Mouse (Mus musculus) common myeloid progenitor, adult 5-6 weeks (primary cell): Measurements from ENCODE around the gene Cacnb2. TPM values are rescaled to one million over a fixed set of nuclear protein-coding genes. Genes with fewer than 3 reads are reported as not detected.

Experiments used
- ATAC-seq: replicated peaks from 2 replicates; pipeline ENCODE4 v1.8.0; 2016; ENCODE audit warnings: low read depth, mild to moderate bottlenecking, moderate TSS enrichment, inconsistent platforms; ENCODE audit not compliant: poor library complexity, severe bottlenecking
- total RNA-seq: library from RNA; stranded (forward); fragments of 200-1000, 187-1606 nt; gene quantifications from 2 replicates; pipeline ENCODE4 v1.2.3, GENCODE M21; 2017

Gene Cacnb2
- total RNA-seq, 1 experiment from 2014 or later: 8.5 TPM

GRCm38 (mm10) chr2:14763931-14764330 is 161.0 kb downstream of the Cacnb2 start:
- ATAC-seq: no peak

GRCm38 (mm10) chr2:14769448-14769847 is 166.6 kb downstream of the Cacnb2 start:
- no peak for ATAC-seq

- peak; percentile 83 for ATAC-seq
Measured at GRCm38 (mm10) chr2:14770635-14771034, 167.7 kb downstream of the Cacnb2 start.

- no peak for ATAC-seq
Measured at GRCm38 (mm10) chr2:14774375-14774774, 171.5 kb downstream of the Cacnb2 start.

GRCm38 (mm10) chr2:14774857-14775495 is 172.1 kb downstream of the Cacnb2 start:
- ATAC-seq: no peak

GRCm38 (mm10) chr2:14787983-14788382 is 185.1 kb downstream of the Cacnb2 start:
- no peak for ATAC-seq

GRCm38 (mm10) chr2:14801446-14802046 is 198.7 kb downstream of the Cacnb2 start:
- ATAC-seq: no peak

GRCm38 (mm10) chr2:14807650-14808347 is 204.9 kb downstream of the Cacnb2 start:
- no peak for ATAC-seq

GRCm38 (mm10) chr2:14814977-14815376 is 212.1 kb downstream of the Cacnb2 start:
- no peak for ATAC-seq

- ATAC-seq: no peak
Measured at GRCm38 (mm10) chr2:14818651-14819050, 215.8 kb downstream of the Cacnb2 start.

GRCm38 (mm10) chr2:14820946-14821345 is 218.1 kb downstream of the Cacnb2 start:
- no peak for ATAC-seq

- ATAC-seq: peak; percentile 84
Measured at GRCm38 (mm10) chr2:14823105-14823504, 220.2 kb downstream of the Cacnb2 start.

- ATAC-seq: 0 out of 2 replicates have a peak, but pooled peaks have one; percentile 15
Measured at GRCm38 (mm10) chr2:14823816-14824348, 221.0 kb downstream of the Cacnb2 start.

GRCm38 (mm10) chr2:14825146-14825545 is 222.3 kb downstream of the Cacnb2 start:
- ATAC-seq: no peak

GRCm38 (mm10) chr2:14829451-14829850 is 226.6 kb downstream of the Cacnb2 start:
- no peak for ATAC-seq

GRCm38 (mm10) chr2:14831308-14831707 is 228.4 kb downstream of the Cacnb2 start:
- no peak for ATAC-seq

GRCm38 (mm10) chr2:14834700-14835317 is 231.9 kb downstream of the Cacnb2 start:
- ATAC-seq: no peak

GRCm38 (mm10) chr2:14841272-14841671 is 238.4 kb downstream of the Cacnb2 start:
- ATAC-seq: no peak

GRCm38 (mm10) chr2:14846727-14847126 is 243.8 kb downstream of the Cacnb2 start:
- no peak for ATAC-seq

GRCm38 (mm10) chr2:14847188-14847587 is 244.3 kb downstream of the Cacnb2 start:
- no peak for ATAC-seq

GRCm38 (mm10) chr2:14850831-14851230 is 247.9 kb downstream of the Cacnb2 start:
- no peak for ATAC-seq
